Comparison of ENCODE assay signal across 28 mouse cellular contexts in genomic region chr9:17745684-17746083, GRCm38 (mm10).
DNase-seq lines count a peak whose midpoint lies in the region; ATAC-seq and TF ChIP-seq lines count a peak whose summit lies in the region.
"Had no signal": no experiment of that assay in that cellular context is flagged by ENCODE, and none has a peak within 500 bp of the region (broad histone marks: within the 10 kb centered on the region; RNA-seq: fewer than 3 reads in every experiment).

No protein-coding gene starts in this region.

- H3K27me3 ChIP-seq in kidney, embryonic 15.5 days: no peaks in the 10 kb centered on the region
- no peaks in the 10 kb centered on the region for H3K27me3 ChIP-seq in neural tube, embryonic 12.5 days (replicated peaks)
- no peaks in the 10 kb centered on the region for H3K27me3 ChIP-seq in heart, embryonic 10.5 days (ENCODE audit: insufficient read depth, poor library complexity, severe bottlenecking)
- H3K27me3 ChIP-seq in hindbrain, embryonic 13.5 days: no peaks in the 10 kb centered on the region
- H3K27me3 ChIP-seq: embryonic facial prominence, embryonic 15.5 days; forebrain, embryonic 12.5 days; hindbrain, embryonic 12.5 days; limb, embryonic 12.5 days; lung, embryonic 15.5 days; midbrain, embryonic 12.5 days had no signal

- no peak overlapping the region for H3K4me3 ChIP-seq in kidney, embryonic 15.5 days (replicated peaks)
- no peak overlapping the region for H3K4me3 ChIP-seq in neural tube, embryonic 12.5 days
- H3K4me3 ChIP-seq in heart, embryonic 10.5 days: no peak overlapping the region
- no peak overlapping the region for H3K4me3 ChIP-seq in hindbrain, embryonic 13.5 days
- H3K4me3 ChIP-seq: embryonic facial prominence, embryonic 15.5 days; forebrain, embryonic 12.5 days; hindbrain, embryonic 12.5 days; layer of hippocampus, adult 2 months; left cerebral cortex, adult 2 months; limb, embryonic 12.5 days; lung, embryonic 15.5 days; midbrain, embryonic 12.5 days had no signal

- H3K4me2 ChIP-seq in kidney, embryonic 15.5 days: no peak overlapping the region
- H3K4me2 ChIP-seq in neural tube, embryonic 12.5 days (replicated peaks): no peak overlapping the region
- no peak overlapping the region for H3K4me2 ChIP-seq in hindbrain, embryonic 13.5 days
- H3K4me2 ChIP-seq: embryonic facial prominence, embryonic 15.5 days; forebrain, embryonic 12.5 days; heart, embryonic 11.5 days; hindbrain, embryonic 12.5 days; limb, embryonic 12.5 days; liver, embryonic 11.5 days; lung, embryonic 15.5 days; midbrain, embryonic 12.5 days had no signal

- TF ChIP-seq CTCF in brain, embryonic 14.5 days (IDR thresholded peaks at IDR 0.05; ENCODE audit: borderline replicate concordance, extremely low read depth, insufficient read depth, insufficient read length): no peak

- H3K9ac ChIP-seq in kidney, embryonic 15.5 days: no peak overlapping the region
- H3K9ac ChIP-seq in neural tube, embryonic 12.5 days: no peak overlapping the region
- H3K9ac ChIP-seq in hindbrain, embryonic 13.5 days: no peak overlapping the region
- H3K9ac ChIP-seq: embryonic facial prominence, embryonic 15.5 days; forebrain, embryonic 12.5 days; hindbrain, embryonic 12.5 days; limb, embryonic 12.5 days; lung, embryonic 15.5 days; midbrain, embryonic 12.5 days had no signal

- no peak for TF ChIP-seq POLR2A in brain, embryonic 14.5 days (IDR thresholded peaks at IDR 0.05; ENCODE audit: borderline replicate concordance, extremely low read depth, insufficient read depth, insufficient read length, poor library complexity, severe bottlenecking)

- H3K36me3 ChIP-seq in kidney, embryonic 15.5 days: no peaks in the 10 kb centered on the region
- H3K36me3 ChIP-seq in neural tube, embryonic 12.5 days: no peaks in the 10 kb centered on the region
- no peaks in the 10 kb centered on the region for H3K36me3 ChIP-seq in heart, embryonic 10.5 days
- no peaks in the 10 kb centered on the region for H3K36me3 ChIP-seq in hindbrain, embryonic 13.5 days
- H3K36me3 ChIP-seq: embryonic facial prominence, embryonic 15.5 days; forebrain, embryonic 12.5 days; hindbrain, embryonic 12.5 days; limb, embryonic 12.5 days; lung, embryonic 15.5 days; midbrain, embryonic 12.5 days had no signal

- no peak for DNase-seq in kidney, adult 9 months
- DNase-seq in brain, adult 2 months (ENCODE audit: low read depth, low spot score): peak; percentile 3
- peak; percentile 4 for DNase-seq in brain, embryonic 14.5 days (ENCODE audit: low read depth)
- DNase-seq in heart, embryonic 10.5 days (ENCODE audit: low spot score): no peak
- DNase-seq: adrenal gland, adult 2 months; adrenal gland, postnatal 36 days; B cell, adult 2 months; cerebellum, adult 8-10 months; gastrocnemius, postnatal 14 days; heart, postnatal 36 days; kidney, postnatal 25 days; thymus, adult 2 months; thymus, postnatal 4 days had no signal

- peak overlapping the region; percentile 34; the same call in 1 of the 2 replicates for H3K27ac ChIP-seq in kidney, embryonic 15.5 days
- H3K27ac ChIP-seq in neural tube, embryonic 12.5 days: no peak overlapping the region
- no peak overlapping the region for H3K27ac ChIP-seq in heart, embryonic 10.5 days
- no peak overlapping the region for H3K27ac ChIP-seq in hindbrain, embryonic 13.5 days
- H3K27ac ChIP-seq: embryonic facial prominence, embryonic 15.5 days; forebrain, embryonic 12.5 days; hindbrain, embryonic 12.5 days; layer of hippocampus, adult 2 months; left cerebral cortex, adult 2 months; limb, embryonic 12.5 days; lung, embryonic 15.5 days; midbrain, embryonic 12.5 days had no signal

- peak; percentile 96 for ATAC-seq in kidney, embryonic 15.5 days (replicated peaks; ENCODE audit: low FRiP score)
- peak; percentile 82; the same call in 1 of the 2 replicates for ATAC-seq in neural tube, embryonic 12.5 days (ENCODE audit: low FRiP score, low read depth)
- no peak for ATAC-seq in hindbrain, embryonic 13.5 days (ENCODE audit: low FRiP score)
- ATAC-seq: activated CD4-positive, CD25-positive, alpha-beta regulatory T cell, adult 4 months; intestine, postnatal 0 days had no signal

- peaks cover 12% of the 10 kb centered on the region for H3K4me1 ChIP-seq in kidney, embryonic 15.5 days
- H3K4me1 ChIP-seq in neural tube, embryonic 12.5 days: no peaks in the 10 kb centered on the region
- no peaks in the 10 kb centered on the region for H3K4me1 ChIP-seq in heart, embryonic 10.5 days
- H3K4me1 ChIP-seq in hindbrain, embryonic 13.5 days (replicated peaks): no peaks in the 10 kb centered on the region
- H3K4me1 ChIP-seq: embryonic facial prominence, embryonic 15.5 days; forebrain, embryonic 12.5 days; hindbrain, embryonic 12.5 days; limb, embryonic 12.5 days; lung, embryonic 15.5 days; midbrain, embryonic 12.5 days had no signal

- no peaks in the 10 kb centered on the region for H3K9me3 ChIP-seq in kidney, embryonic 15.5 days (replicated peaks)
- H3K9me3 ChIP-seq in neural tube, embryonic 12.5 days: no peaks in the 10 kb centered on the region
- no peaks in the 10 kb centered on the region for H3K9me3 ChIP-seq in heart, embryonic 10.5 days
- H3K9me3 ChIP-seq in hindbrain, embryonic 13.5 days: no peaks in the 10 kb centered on the region
- H3K9me3 ChIP-seq: embryonic facial prominence, embryonic 15.5 days; forebrain, embryonic 12.5 days; hindbrain, embryonic 12.5 days; limb, embryonic 12.5 days; lung, embryonic 15.5 days; midbrain, embryonic 12.5 days had no signal

Comparison
In these comparisons a context has a peak if more than half of its experiments do, and no peak if none do; other contexts are left out.
1. DNase-seq: peak in brain, adult 2 months (single experiment) and brain, embryonic 14.5 days (single experiment); none in kidney, adult 9 months (single experiment) and heart, embryonic 10.5 days (single experiment).